Mouse (Mus musculus) MEL (cell line): ENCODE results near the gene Tmed1. TPM values are rescaled to one million over a fixed set of nuclear protein-coding genes. Genes with fewer than 3 reads are reported as not detected.

Source experiments
- DNase-seq: peaks from one replicate; pipeline ENCODE4 v3.0.0; 2011; ENCODE audit warnings: low read depth, low spot score
- H3K27ac ChIP-seq: 2 replicates; pipeline ENCODE4 v1.5.1; 2012; ENCODE audit warnings: low read depth, mild to moderate bottlenecking, control low read depth, low read length, moderate library complexity; ENCODE audit not compliant: control insufficient read depth
- H3K27me3 ChIP-seq, 2 experiments: fragments of 150-350 bp in 1 of 2; sonication (generic) in 1 of 2; 2 replicates each; pipeline ENCODE4 v1.6.1; 2012; ENCODE audit warnings: low read length in 2 of 2, mild to moderate bottlenecking in 2 of 2, improper control_type of control experiment in 1 of 2, moderate library complexity in 1 of 2; ENCODE audit not compliant: insufficient read depth in 2 of 2, control insufficient read depth in 1 of 2
- H3K36me3 ChIP-seq, 2 experiments: 2 replicates each; pipeline ENCODE4 v1.6.1; 2012 to 2014; ENCODE audit warnings: low read length in 2 of 2, improper control_type of control experiment in 1 of 2, inconsistent platforms in 1 of 2, mild to moderate bottlenecking in 1 of 2; ENCODE audit not compliant: insufficient read depth in 2 of 2, control insufficient read depth in 1 of 2
- H3K4me1 ChIP-seq, 2 experiments: fragments of 150-350 bp in 1 of 2; sonication (generic) in 1 of 2; 2 replicates each; pipeline ENCODE4 v1.6.1; 2012; ENCODE audit warnings: low read length in 2 of 2, improper control_type of control experiment in 1 of 2, mild to moderate bottlenecking in 1 of 2; ENCODE audit not compliant: insufficient read depth in 2 of 2, control insufficient read depth in 1 of 2
- H3K4me3 ChIP-seq, 2 experiments: fragments of 150-350 bp in 1 of 2; sonication (generic) in 1 of 2; 2 replicates each; pipeline ENCODE4 v1.5.1; 2012; ENCODE audit warnings: low read depth in 2 of 2, low read length in 2 of 2, mild to moderate bottlenecking in 2 of 2, moderate library complexity in 2 of 2, control low read depth in 1 of 2, improper control_type of control experiment in 1 of 2; ENCODE audit not compliant: control insufficient read depth in 1 of 2, insufficient read depth in 1 of 2
- H3K79me2 ChIP-seq: 2 replicates; pipeline ENCODE4 v1.6.1; 2012; ENCODE audit warnings: mild to moderate bottlenecking, low read length, moderate library complexity; ENCODE audit not compliant: control insufficient read depth, poor library complexity, insufficient read depth
- H3K9ac ChIP-seq: 2 replicates; pipeline ENCODE4 v1.6.1; 2012; ENCODE audit warnings: low read depth, mild to moderate bottlenecking, control low read depth, low read length, moderate library complexity; ENCODE audit not compliant: control insufficient read depth, poor library complexity, severe bottlenecking
- H3K9me3 ChIP-seq: fragments of 150-350 bp; sonication (generic); replicated peaks from 2 replicates; pipeline ENCODE4 v1.6.1; 2012; ENCODE audit warnings: mild to moderate bottlenecking, low read length, improper control_type of control experiment, moderate library complexity; ENCODE audit not compliant: insufficient read depth
- BHLHE40 ChIP-seq: IDR thresholded peaks from 2 replicates; pipeline ENCODE4 v1.6.1; 2012; ENCODE audit warnings: low read depth, mild to moderate bottlenecking, inconsistent platforms, low read length, improper control_type of control experiment, borderline replicate concordance
- E2F4 ChIP-seq: IDR thresholded peaks from 2 replicates; pipeline ENCODE4 v1.6.1; 2011; ENCODE audit warnings: low read depth, low read length, improper control_type of control experiment, borderline replicate concordance
- HCFC1 ChIP-seq: IDR thresholded peaks from 2 replicates; pipeline ENCODE4 v1.6.1; 2012; ENCODE audit warnings: low read depth, mild to moderate bottlenecking, inconsistent platforms, low read length, improper control_type of control experiment, moderate library complexity
- polyA plus RNA-seq, 2 experiments: library from polyadenylated mRNA; stranded (reverse) in 1 of 2; unstranded in 1 of 2; fragments of >175 nt in 1 of 2; fragments of >200 nt in 1 of 2; gene quantifications; 2 replicates each; pipeline versions ENCODE4 v1.2.1 to v1.2.4; 2012; ENCODE audit warnings: low replicate concordance in 2 of 2, low read depth in 1 of 2; ENCODE audit not compliant: insufficient read length in 2 of 2, insufficient read depth in 1 of 2, missing spikeins in 1 of 2
- total RNA-seq: library from RNA; depleted of rRNA; stranded (reverse); fragments of 300-350 nt; gene quantifications from 2 replicates; pipeline ENCODE4 v1.2.3, GENCODE M21; 2012; rRNA removed

Gene Tmed1
- total and polyA plus RNA-seq, 3 experiments = 89.4 to 146 TPM; not detected in 1

- no peak for DNase-seq
- no peak overlapping the region for H3K27ac ChIP-seq
- TF ChIP-seq BHLHE40 (no peak), E2F4 (no peak), HCFC1 (no peak)
- no peak overlapping the region for H3K4me3 ChIP-seq
- H3K9me3 ChIP-seq = no peaks in the 10 kb centered on the region
- peaks cover 11% of the 10 kb centered on the region; the same call in 1 of the 2 replicates for H3K79me2 ChIP-seq
- H3K36me3 ChIP-seq = peaks cover 12 to 21% of the 10 kb centered on the region in 2 experiments
- peaks cover 9 to 20% of the 10 kb centered on the region in 2 experiments for H3K4me1 ChIP-seq
- no peaks in the 10 kb centered on the region for H3K27me3 ChIP-seq
- no peak overlapping the region for H3K9ac ChIP-seq
Observed at GRCm38 (mm10) chr9:21458821-21459220, 51.2 kb downstream of the Tmed1 start.

Other genes starting within 250 kb of the Tmed1 start
- gene Atg4d, start 245.0 kb downstream of the Tmed1 start, total RNA-seq = 76.4 and 83.9 TPM in 2 replicates
- gene Atg4d, start 245.0 kb downstream of the Tmed1 start, polyA plus RNA-seq = 10 to 100 TPM in 1 of 2 experiments, not detected in 1; 99.7 TPM
- gene Kri1, start 222.3 kb downstream of the Tmed1 start, total RNA-seq = 175 and 199 TPM in 2 replicates
- 100 to 1,000 TPM in 1 of 2 experiments, 10 to 100 TPM in 1; 76.1 to 233 TPM for gene Kri1, start 222.3 kb downstream of the Tmed1 start, polyA plus RNA-seq
- gene Cdkn2d, start 218.8 kb downstream of the Tmed1 start, total RNA-seq = 40.1 and 55.2 TPM in 2 replicates
- 10 to 100 TPM in 1 of 2 experiments, not detected in 1; 67.9 TPM for gene Cdkn2d, start 218.8 kb downstream of the Tmed1 start, polyA plus RNA-seq
- 0.52 and 0.73 TPM in 2 replicates for gene Ap1m2, start 197.9 kb downstream of the Tmed1 start, total RNA-seq
- gene Ap1m2, start 197.9 kb downstream of the Tmed1 start, polyA plus RNA-seq = 1 to 10 TPM in 1 of 2 experiments, not detected in 1; 1.0 TPM
- gene Slc44a2, start 189.6 kb downstream of the Tmed1 start, total RNA-seq = 27.3 and 30.7 TPM in 2 replicates
- gene Slc44a2, start 189.6 kb downstream of the Tmed1 start, polyA plus RNA-seq = 100 to 1,000 TPM in 1 of 2 experiments, not detected in 1; 121 TPM
- 210 and 235 TPM in 2 replicates for gene Ilf3, start 142.4 kb downstream of the Tmed1 start, total RNA-seq
- gene Ilf3, start 142.4 kb downstream of the Tmed1 start, polyA plus RNA-seq = 100 to 1,000 TPM in 1 of 2 experiments, 10 to 100 TPM in 1; 67.4 to 519 TPM
- 173 and 199 TPM in 2 replicates for gene Qtrt1, start 98.4 kb downstream of the Tmed1 start, total RNA-seq
- 100 to 1,000 TPM in 1 of 2 experiments, not detected in 1; 244 TPM for gene Qtrt1, start 98.4 kb downstream of the Tmed1 start, polyA plus RNA-seq
- 110 and 117 TPM in 2 replicates for gene Dnm2, start 85.3 kb downstream of the Tmed1 start, total RNA-seq
- 100 to 1,000 TPM; 237 to 832 TPM for gene Dnm2, start 85.3 kb downstream of the Tmed1 start, polyA plus RNA-seq
- gene AB124611, start 15.9 kb upstream of the Tmed1 start, total RNA-seq = 37.2 and 55.2 TPM in 2 replicates
- gene AB124611, start 15.9 kb upstream of the Tmed1 start, polyA plus RNA-seq = 10 to 100 TPM in 1 of 2 experiments, not detected in 1; 58.7 TPM
- gene Carm1, start 36.6 kb upstream of the Tmed1 start, total RNA-seq = 121 and 131 TPM in 2 replicates
- gene Carm1, start 36.6 kb upstream of the Tmed1 start, polyA plus RNA-seq = 100 to 1,000 TPM; 121 to 423 TPM
- 74.1 and 87.9 TPM in 2 replicates for gene Timm29, start 82.5 kb upstream of the Tmed1 start, total RNA-seq
- gene Timm29, start 82.5 kb upstream of the Tmed1 start, polyA plus RNA-seq = 100 to 1,000 TPM in 1 of 2 experiments, 10 to 100 TPM in 1; 45.8 to 163 TPM
- 22.8 and 24.0 TPM in 2 replicates for gene Yipf2, start 82.6 kb upstream of the Tmed1 start, total RNA-seq
- gene Yipf2, start 82.6 kb upstream of the Tmed1 start, polyA plus RNA-seq = 10 to 100 TPM in 1 of 2 experiments, not detected in 1; 84.9 TPM
- gene Smarca4, start 105.9 kb upstream of the Tmed1 start, total RNA-seq = 249 and 263 TPM in 2 replicates
- 100 to 1,000 TPM in 1 of 2 experiments, 10 to 100 TPM in 1; 71.4 to 381 TPM for gene Smarca4, start 105.9 kb upstream of the Tmed1 start, polyA plus RNA-seq
- gene Ldlr, start 213.2 kb upstream of the Tmed1 start, total RNA-seq = 58.1 and 69.1 TPM in 2 replicates
- gene Ldlr, start 213.2 kb upstream of the Tmed1 start, polyA plus RNA-seq = 10 to 100 TPM in 1 of 2 experiments, not detected in 1; 90.6 TPM